Mouse (Mus musculus) large intestine, adult 2 months (tissue): ENCODE results near the gene Gsto1. TPM values are rescaled to one million over a fixed set of nuclear protein-coding genes. Genes with fewer than 3 reads are reported as not detected.
"Not testable (repeated sequence)": the region's sequence is repeated elsewhere in the genome, so short reads cannot be mapped to it uniquely, and the experiment has no call there.

Source experiments
- DNase-seq: peaks from one replicate; pipeline ENCODE4 v3.0.0-alpha.2; 2012; ENCODE audit warnings: low read depth, low spot score
- WGBS: fragments of 180-500 bp; shearing (Covaris S2); methylation state at CpG from one replicate; pipeline ENCODE4 v1.1.7; 2018; 5-methylcytosine and 5-hydroxymethylcytosine counted together
- polyA plus RNA-seq: library from polyadenylated mRNA; depleted of rRNA; stranded (reverse); fragments of >200 nt; gene quantifications from 2 replicates; pipeline ENCODE4 v1.2.3, GENCODE M21; 2012; rRNA removed

The Gsto1 gene
- 222 and 279 TPM in 2 replicates for polyA plus RNA-seq

DNA sequence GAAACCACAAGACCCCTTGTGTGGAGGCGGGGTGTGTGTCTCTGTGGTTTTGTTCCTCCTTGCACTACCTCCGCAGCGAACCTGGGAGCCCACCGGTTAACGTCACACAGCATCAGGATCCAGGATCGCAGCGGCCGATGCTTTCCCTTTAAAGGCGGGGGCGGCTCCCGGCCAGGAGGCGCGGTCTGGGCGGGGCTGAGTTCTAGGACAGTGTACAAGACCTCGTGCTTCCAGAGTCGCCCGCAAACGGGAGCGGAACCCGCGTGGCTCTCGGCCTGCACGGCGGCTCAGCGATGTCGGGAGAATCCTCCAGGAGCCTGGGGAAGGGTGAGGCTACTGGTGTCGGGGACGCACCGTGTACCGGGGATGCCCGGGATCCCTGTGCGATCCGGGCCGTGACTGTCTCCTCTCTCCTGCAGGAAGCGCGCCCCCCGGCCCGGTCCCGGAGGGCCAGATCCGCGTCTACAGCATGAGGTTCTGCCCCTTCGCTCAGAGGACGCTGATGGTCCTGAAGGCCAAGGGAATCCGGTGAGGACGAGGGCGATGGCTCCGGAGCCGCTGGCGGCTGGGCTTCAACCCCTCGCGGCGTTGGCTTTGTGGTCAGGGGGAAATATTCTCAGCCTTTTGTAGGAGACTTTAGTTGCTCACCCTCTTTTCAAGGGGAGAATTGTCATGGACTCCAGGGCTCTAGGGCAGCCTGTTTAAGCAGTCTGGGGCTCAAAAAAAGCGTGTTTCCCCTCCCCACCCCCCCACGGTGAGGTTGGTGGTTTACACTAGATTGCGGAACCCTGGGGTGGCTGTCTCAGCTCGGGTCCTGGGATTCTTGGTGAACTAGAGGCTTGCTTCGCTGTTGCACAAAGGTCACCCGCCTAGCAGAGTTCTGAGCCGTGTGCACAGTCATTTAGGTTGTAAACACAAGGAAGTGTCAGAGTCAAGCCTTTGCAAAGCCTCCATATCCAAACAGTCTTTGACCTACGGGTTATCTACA is at the start of gene Gsto1:
Gene Gsto1 (plus strand): TSS at position 175 of the 988 bp plus-strand sequence.
- DNase-seq, result peak; percentile 83
- WGBS, result under 1% methylated on average over 60 of the region's 60 CpGs

- 69% methylated on average over 10 of the region's 10 CpGs for WGBS
- DNase-seq, result no peak
Measured at GRCm38 (mm10) chr19:47812091-47812490, 42.7 kb upstream of the Gsto1 start.

- no peak for DNase-seq
- 87% methylated on average over 5 of the region's 5 CpGs for WGBS
Measured at GRCm38 (mm10) chr19:47814721-47815120, 40.0 kb upstream of the Gsto1 start.

GRCm38 (mm10) chr19:47817692-47818091 is 37.1 kb upstream of the Gsto1 start:
- WGBS, result 61% methylated on average over 9 of the region's 9 CpGs
- DNase-seq, result no peak

- WGBS, result 12% methylated on average over 8 of the region's 9 CpGs
- DNase-seq, result no peak
Measured at GRCm38 (mm10) chr19:47820832-47821493, 33.8 kb upstream of the Gsto1 start.

DNA sequence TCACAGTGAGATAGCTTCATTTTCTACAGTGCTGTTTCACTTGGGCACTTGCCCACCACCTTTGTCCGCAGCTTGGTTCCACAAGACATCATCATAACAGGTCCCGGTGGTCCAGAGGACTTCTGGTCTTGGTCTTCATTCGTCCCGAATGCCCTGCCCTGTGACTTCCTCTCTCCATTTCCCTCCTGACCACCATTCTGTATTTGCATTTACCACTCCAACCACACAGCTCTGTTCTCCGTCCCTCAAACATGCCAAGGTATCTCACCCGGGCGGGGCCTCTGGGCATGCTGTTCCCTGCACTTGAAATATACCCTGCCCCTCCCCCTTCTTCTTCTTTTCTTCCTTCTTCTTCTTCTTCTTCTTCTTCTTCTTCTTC is 33.3 kb upstream of the Gsto1 start:
- no peak for DNase-seq
- WGBS, result 16% methylated on average over 7 of the region's 7 CpGs

DNA sequence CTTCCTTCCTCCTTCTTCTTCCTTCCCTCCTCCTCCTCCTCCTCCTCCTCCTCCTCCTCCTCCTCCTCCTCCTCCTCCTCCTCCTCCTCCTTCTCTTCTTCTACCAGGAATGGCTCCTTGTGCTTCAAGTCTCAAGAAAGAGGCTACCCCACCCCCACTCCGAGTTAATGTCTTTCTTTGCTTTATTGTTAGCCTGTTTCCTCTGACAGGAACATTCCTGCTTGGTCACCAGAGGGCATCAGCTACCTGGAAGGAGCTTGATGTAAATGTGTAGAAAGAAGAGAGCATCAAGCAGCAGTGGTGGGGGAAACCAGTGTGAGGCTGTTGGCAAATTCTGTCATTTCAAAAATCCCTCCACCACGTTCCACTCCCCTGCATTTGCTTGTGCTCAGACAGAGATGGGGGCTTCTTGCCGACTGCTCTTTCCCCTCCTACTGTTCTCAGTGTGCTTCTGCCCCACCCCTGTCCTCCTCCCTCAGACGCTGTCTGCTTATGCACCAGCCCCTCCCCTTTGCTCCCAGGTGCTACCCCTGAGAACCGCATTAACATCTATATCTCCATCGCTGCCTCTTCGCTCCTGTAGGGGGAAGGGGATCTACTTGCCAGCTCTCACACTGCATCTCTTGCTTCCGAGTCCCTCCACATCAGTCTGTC is 32.5 kb upstream of the Gsto1 start:
- WGBS, result 20% methylated on average over 8 of the region's 8 CpGs
- DNase-seq, result no peak

DNA sequence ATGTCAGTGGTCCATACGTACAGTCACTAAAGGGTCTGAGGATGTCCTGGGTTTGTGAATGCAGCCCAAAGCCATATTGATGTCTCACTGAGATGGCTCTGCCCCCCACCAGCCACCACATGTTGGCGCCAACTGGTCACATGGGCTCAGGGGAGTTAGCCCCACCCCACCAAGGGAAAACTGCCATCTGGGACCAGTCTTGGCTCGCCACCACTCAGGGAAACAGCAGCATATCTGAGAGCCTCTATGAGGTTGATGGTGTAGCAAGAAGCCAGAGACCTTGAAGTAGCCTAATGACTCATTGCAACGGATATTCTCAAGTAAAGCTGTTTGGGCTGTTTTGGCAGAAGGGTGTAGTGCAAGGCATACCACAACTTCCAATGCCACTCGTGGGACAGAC is 30.7 kb upstream of the Gsto1 start:
- WGBS, result 53% methylated on average over 5 of the region's 5 CpGs
- no peak for DNase-seq

DNA sequence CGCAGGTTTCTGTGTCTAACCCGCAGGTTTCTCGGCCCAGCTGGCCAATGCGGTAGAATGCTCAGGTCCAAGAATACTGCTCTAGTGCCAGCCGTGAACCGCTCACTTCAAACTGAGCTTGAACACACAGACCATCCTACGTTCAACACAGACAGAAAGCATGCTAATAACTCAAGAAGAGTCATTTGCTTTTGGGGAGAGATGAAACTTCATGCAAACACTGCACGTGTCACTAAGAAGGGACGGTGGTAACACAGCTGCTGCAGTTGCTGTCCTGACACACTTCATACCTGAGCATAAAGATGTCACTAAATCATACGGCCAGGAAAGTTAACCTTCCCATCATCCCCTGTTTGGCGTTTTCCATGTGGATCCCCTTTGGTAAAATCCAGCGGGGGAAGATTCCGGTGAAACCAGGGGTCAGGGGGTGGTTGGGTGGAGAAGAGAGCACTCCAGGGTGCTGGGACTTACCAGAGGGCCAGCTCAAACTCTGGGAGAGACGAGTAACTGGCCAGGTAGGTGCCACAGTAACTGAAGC is 24.8 kb upstream of the Gsto1 start:
- no peak for DNase-seq
- WGBS, result 88% methylated on average over 14 of the region's 14 CpGs

DNA sequence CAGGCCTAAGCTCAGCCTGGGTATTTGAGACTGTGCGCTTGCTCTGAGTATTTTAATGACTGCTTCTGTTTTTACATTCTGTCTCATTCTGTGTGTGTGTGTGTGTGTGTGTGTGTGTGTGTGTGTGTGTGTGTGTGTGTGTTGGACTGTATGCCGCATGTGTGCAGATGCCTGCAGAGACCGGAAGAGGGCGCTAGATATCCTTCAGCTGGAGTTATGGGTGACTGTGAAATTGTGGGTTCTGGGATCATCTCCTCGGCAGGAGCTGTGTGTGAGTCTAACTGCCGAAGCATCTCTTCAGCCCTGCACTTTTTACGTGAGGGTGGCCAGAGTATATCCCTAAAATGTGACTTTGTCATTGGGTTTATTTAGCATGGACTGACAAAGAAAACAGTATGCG is 23.7 kb upstream of the Gsto1 start:
- WGBS, result 98% methylated on average over 8 of the region's 8 CpGs

DNA sequence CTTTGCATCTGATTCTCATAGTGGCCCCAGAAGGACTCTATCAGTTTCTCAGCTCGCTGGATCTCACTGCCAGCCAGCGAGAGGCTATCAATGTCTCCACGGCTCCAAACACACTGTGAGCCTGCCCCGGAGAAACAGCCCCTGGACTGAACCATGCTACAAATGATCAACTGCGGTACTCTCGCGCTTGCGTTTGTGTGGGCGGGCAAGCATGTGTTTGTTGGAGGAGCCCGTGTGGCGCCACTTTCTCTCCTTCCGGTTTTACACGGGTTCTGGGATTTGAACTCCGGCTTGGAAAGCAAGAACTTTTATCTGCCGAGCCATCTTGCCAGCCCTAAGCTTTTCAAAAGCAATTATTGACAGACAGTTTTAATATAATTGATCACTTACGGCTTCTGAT is 22.5 kb upstream of the Gsto1 start:
- no peak for DNase-seq

More for the DNA sequence above, 23.7 kb upstream of the Gsto1 start:
- DNase-seq, result no peak

GRCm38 (mm10) chr19:47834614-47835013 is 20.2 kb upstream of the Gsto1 start:
- DNase-seq, result no peak
- 23% methylated on average over 5 of the region's 5 CpGs for WGBS

More for the DNA sequence above, 22.5 kb upstream of the Gsto1 start:
- 81% methylated on average over 16 of the region's 16 CpGs for WGBS

- DNase-seq, result no peak
- WGBS, result 92% methylated on average over 7 of the region's 7 CpGs
Measured at GRCm38 (mm10) chr19:47835776-47836175, 19.0 kb upstream of the Gsto1 start.

DNA sequence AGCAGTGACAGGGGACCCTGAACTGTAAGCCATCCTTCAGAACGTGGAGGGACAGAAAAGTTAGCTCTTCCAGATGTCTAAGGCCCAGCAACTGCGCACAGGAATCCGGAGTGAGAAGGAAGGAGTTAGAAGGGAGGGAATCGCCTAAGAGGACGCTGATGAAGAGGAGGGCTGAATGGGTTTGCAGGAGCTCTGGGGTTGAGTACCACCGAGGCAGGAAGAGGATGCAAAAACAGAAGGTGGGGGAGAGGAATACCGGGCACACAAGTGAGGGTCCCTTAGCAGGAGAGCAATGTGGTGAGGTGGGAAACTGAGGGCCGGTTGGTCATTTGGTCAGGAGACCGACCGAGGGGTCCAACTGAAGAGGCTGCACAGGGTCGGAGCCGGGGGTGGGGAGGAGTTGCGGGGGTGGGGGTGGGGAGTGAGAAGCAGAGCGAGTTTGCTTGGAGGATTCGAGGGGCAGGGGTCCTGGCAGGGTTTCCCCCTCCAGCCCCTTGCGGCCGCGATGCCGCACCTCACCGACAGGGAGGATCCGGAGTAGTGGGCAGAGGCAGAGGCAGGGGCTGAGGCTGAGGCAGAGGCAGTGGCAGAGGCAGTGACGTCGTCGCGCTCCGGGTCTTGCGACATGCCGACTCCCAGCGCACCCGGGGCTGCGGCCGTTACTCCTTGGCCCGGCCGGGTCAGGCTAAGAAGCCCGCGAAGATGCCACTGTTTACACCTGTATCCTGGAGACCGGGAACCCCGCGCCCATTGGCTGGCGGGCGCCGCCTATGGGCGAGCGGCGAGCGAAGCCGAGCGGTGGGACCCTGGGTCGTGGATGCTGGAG is 17.9 kb upstream of the Gsto1 start:
- WGBS, result 10% methylated on average over 49 of the region's 49 CpGs

DNA sequence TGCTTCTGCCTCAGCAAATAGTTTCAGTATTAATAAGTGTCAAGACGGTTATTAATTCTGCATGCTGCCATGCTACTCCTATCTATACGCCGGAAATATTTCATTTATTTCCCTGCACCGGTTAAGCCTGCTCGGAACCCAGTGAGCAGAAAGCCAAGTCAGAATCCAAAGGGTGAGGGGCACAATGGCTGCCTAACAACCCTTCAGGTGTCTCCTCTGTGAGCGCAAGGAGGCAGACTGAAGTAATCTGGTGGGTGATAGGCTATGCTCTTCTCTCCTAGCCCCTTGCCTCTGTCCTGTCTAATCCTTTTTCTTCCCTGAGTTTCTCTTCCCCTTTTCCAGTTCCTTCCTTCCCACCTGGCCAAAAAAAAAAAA is 17.3 kb upstream of the Gsto1 start:
- WGBS, result 2% methylated on average over 6 of the region's 6 CpGs

More for the DNA sequence above, 17.9 kb upstream of the Gsto1 start:
- no peak for DNase-seq

GRCm38 (mm10) chr19:47841234-47841633 is 13.5 kb upstream of the Gsto1 start:
- 79% methylated on average over 15 of the region's 15 CpGs for WGBS

More for the DNA sequence above, 17.3 kb upstream of the Gsto1 start:
- no peak for DNase-seq

DNA sequence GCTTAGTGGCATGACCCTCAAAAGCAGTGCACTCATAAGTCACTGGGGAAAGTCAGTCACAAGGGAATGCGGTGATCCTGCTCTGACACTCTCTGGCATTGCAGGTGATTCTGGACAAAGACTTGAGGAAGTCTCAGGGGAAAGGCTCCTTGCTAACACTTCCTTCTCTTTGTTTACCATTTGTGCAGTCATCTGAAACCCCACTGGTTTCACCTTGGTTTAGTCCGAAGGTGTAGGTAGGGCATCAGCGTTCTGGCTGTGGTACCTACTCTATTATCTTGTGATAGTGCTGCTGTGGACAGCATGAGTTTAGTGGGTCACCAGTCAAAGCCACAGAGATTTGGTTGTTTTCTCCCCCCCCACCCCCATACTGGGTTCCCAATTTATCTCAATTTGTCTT is 5.0 kb upstream of the Gsto1 start:
- 83% methylated on average over 3 of the region's 3 CpGs for whole genome bisulfite sequencing
- no peak for DNase-seq

More at GRCm38 (mm10) chr19:47841234-47841633, 13.5 kb upstream of the Gsto1 start:
- DNase-seq, result not testable (repeated sequence)

DNA sequence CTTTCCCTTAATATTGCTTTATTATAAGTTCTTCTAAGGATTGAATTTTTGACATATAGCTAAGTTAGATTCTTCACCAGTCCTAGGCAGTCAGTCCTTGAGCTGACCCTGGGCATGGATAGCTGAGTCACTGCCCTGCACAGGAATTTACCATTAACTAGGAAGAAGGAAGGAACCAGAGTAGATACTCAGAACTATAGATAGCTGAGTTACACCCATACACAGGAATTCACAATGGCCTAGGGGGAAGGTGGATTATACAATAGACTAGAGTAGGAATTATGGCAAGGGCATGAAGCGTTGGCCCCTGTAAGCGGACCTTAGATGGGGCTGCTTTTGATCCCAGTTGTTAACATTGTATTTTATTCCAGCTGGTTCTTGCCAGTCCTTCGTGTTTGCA is 2.6 kb upstream of the Gsto1 start:
- 64% methylated on average over 3 of the region's 3 CpGs for WGBS
- DNase-seq, result not testable (repeated sequence)

- 83% methylated on average over 3 of the region's 3 CpGs for WGBS
- DNase-seq, result no peak
Measured at GRCm38 (mm10) chr19:47853053-47853452, 1.7 kb upstream of the Gsto1 start.
